Mouse (Mus musculus): ENCODE measurements at regions not wholly inside any gene's neighbourhood (a gene's known extent, or its start where the extent isn't known, plus 50 kb on each side); places are given as distances from the start of the nearest gene placed in this dataset.

- DNase-seq (ENCODE audit: low spot score in 2 of 2), result no peak
Measured at GRCm38 (mm10) chr8:54451323-54452021, 77.9 kb upstream of the Asb5 start.

- DNase-seq (ENCODE audit: low spot score in 2 of 2), result no peak
Measured at GRCm38 (mm10) chr8:54464977-54465376, 64.4 kb upstream of the Asb5 start.

GRCm38 (mm10) chr8:54465458-54466102 is 63.8 kb upstream of the Asb5 start:
- no peak for DNase-seq (ENCODE audit: low spot score in 2 of 2)

Data from right cerebral cortex, postnatal 10 days (tissue).